Mouse (Mus musculus): Measurements from ENCODE around the gene Jdp2. TPM values are rescaled to one million over a fixed set of nuclear protein-coding genes. Genes with fewer than 3 reads are reported as not detected.

Gene Jdp2
- polyA plus RNA-seq (2015; fragmentation: Nextera tagmentation; extraction: Ambion mirVana), result 0.72 and 1.1 TPM in 2 replicates

DNA sequence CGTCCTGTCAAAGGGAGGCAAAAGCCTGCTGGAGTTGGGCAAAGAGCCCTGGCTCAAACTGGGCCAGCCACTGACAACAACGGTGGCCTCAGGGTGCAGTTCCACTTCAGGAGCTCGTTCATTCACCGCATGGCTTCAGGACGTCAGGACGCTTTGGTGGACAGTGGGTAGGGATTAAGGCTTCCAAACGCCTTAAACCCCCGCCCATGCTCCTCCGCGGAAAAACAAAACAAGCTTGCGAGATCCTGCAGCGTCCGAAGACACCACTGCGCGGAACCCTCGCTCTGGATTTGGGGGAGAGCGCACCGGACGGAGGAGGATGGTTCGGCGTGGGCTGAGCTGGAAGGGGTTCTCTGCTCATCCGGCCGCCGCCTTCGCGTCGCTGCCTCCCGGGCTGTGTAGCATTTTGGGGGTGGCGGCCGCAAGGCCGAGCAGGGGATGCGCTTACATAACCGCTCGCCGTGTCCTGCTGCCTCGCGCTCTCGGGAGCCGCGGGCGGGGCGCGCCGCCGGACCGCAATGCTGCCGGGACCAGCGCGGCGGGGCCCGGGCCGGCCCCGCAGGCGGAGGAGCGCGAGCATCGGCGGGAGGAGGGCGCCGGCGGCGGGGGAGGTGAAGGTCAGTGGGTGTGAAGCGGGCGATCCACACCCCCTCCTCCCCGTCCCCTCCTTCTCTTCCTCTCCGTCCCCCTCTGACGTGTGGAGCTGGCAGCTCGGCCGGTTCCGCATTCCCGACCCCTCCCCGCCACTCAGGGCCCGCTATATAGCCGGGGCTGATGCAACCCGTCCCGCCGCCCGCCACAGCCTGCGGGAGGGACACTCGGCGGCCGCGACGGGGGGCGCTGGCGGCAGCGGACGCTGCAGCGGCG, at the start of gene Jdp2:
Gene Jdp2, plus strand, starts transcription at position 417 of the 867 bp plus-strand sequence.
- H3K4me2 ChIP-seq (replicated peaks), result peak within 1 kb of the TSS; percentile 65
- H3K27ac ChIP-seq (replicated peaks), result peak within 1 kb of the TSS; percentile 91
- no peaks in the 10 kb centered on the region for H3K9me3 ChIP-seq (replicated peaks)
- ATAC-seq (ENCODE audit: insufficient number of reproducible peaks, low FRiP score, low TSS enrichment, low read depth), result peak; percentile 93
- peak within 1 kb of the TSS; percentile 75 for H3K9ac ChIP-seq
- peaks cover 48% of the 10 kb centered on the region for H3K4me1 ChIP-seq
- under 1% methylated on average over 76 of the region's 90 CpGs for WGBS
- no peaks in the 10 kb centered on the region for H3K27me3 ChIP-seq
- peak within 1 kb of the TSS; percentile 81 for H3K4me3 ChIP-seq (replicated peaks)
- no peaks in the 10 kb centered on the region for H3K36me3 ChIP-seq

DNA sequence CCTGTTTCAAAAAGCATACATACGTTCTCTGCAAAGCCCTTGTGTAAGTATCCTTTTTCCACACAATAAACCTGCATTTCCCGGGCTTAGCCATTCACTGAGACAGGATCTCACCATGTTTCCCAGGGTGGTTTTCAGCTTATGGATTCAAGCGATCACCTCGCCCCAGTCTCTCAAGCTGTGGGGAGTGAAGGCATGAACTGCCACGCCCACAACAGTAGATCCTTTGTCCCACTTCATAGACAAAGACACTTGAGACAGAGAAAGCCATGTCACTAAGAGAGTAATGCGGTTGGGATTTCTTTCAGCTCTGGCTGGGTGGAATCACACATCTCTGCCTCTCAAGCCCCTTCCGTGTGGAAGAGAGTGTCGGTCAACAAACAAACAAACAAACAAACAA, 49.2 kb upstream of the Jdp2 start:
- H3K4me2 ChIP-seq (replicated peaks), result no peak overlapping the region
- no peaks in the 10 kb centered on the region for H3K36me3 ChIP-seq
- no peaks in the 10 kb centered on the region for H3K27me3 ChIP-seq
- H3K4me3 ChIP-seq (replicated peaks), result no peak overlapping the region
- no peak for ATAC-seq (ENCODE audit: insufficient number of reproducible peaks, low FRiP score, low TSS enrichment, low read depth)
- WGBS, result 74% methylated on average over 8 of the region's 8 CpGs
- H3K9ac ChIP-seq, result no peak overlapping the region
- H3K4me1 ChIP-seq, result peaks cover 31% of the 10 kb centered on the region
- no peaks in the 10 kb centered on the region for H3K9me3 ChIP-seq (replicated peaks)
- no peak overlapping the region for H3K27ac ChIP-seq (replicated peaks)

DNA sequence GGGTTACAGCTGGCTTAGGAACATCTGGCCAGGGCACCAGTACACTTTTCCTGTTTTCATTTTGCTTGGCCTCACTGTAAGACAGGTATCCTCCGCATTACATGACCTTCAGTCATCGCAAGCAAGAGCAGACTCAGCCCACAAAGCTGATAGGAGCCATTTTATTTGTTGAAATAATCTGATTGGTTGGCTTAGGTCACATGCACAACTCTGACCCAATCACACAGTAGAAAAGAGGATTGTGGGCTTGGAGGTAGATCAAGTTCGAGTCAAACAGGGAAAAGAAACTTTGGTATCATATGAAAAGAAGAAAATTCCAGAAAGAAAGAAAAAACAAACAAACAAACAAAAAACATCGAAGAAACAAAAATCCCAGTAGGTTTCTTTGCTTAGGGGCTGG, 48.4 kb upstream of the Jdp2 start:
- H3K27ac ChIP-seq (replicated peaks), result no peak overlapping the region
- H3K9ac ChIP-seq, result no peak overlapping the region
- no peaks in the 10 kb centered on the region for H3K9me3 ChIP-seq (replicated peaks)
- no peak overlapping the region for H3K4me2 ChIP-seq (replicated peaks)
- ATAC-seq (ENCODE audit: insufficient number of reproducible peaks, low FRiP score, low TSS enrichment, low read depth), result no peak
- peaks cover 23% of the 10 kb centered on the region for H3K4me1 ChIP-seq
- no peak overlapping the region for H3K4me3 ChIP-seq (replicated peaks)
- no peaks in the 10 kb centered on the region for H3K27me3 ChIP-seq
- 91% methylated on average over 4 of the region's 4 CpGs for WGBS
- H3K36me3 ChIP-seq, result no peaks in the 10 kb centered on the region

DNA sequence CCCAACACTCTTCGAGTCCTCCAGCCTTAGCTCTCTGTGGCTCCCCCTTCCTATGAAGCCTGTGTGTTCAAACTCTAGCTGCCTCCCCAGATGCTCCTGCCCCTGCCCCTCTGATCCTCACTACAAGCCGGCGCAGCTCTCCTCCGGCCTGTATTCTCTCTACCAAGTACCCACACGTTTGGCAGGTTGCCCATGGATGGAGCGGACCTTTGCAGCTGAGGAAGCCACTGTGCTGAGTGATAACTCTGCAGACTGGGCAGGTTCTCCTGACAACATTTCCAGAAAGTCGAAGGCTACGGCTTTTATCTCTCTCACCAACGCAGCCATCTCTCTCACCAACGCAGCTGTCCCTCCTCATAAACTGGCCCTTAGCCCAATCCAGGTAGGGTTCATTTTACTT, 39.5 kb upstream of the Jdp2 start:
- H3K4me3 ChIP-seq (replicated peaks), result no peak overlapping the region
- no peak overlapping the region for H3K27ac ChIP-seq (replicated peaks)
- H3K9ac ChIP-seq, result no peak overlapping the region
- no peaks in the 10 kb centered on the region for H3K9me3 ChIP-seq (replicated peaks)
- 78% methylated on average over 10 of the region's 10 CpGs for WGBS
- no peaks in the 10 kb centered on the region for H3K36me3 ChIP-seq
- no peak for ATAC-seq (ENCODE audit: insufficient number of reproducible peaks, low FRiP score, low TSS enrichment, low read depth)
- H3K27me3 ChIP-seq, result no peaks in the 10 kb centered on the region
- no peak overlapping the region for H3K4me2 ChIP-seq (replicated peaks)
- H3K4me1 ChIP-seq, result no peaks in the 10 kb centered on the region

DNA sequence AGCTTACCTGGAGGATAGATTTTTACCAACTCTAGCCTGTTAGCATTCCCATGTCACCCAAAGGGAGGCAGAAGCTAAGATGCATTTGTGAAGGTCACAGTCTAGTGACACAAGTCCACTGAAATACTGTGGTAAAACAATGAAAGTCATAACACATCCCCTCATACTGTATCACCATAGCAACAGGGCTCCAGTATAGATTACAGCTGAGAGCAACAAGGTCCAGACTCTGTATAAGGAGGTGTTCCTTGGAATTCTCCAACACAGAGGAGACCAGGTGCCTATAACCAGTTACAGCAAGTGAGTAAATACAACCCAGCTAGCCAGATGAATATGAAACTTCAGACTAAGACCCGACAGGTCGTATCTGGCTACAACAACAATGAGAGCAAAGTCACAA, 33.4 kb upstream of the Jdp2 start:
- WGBS, result 84% methylated on average over 2 of the region's 2 CpGs
- Histone ChIP-seq H3K36me3 (no peaks in the 10 kb centered on the region), H3K4me3 (replicated peaks) (no peak overlapping the region), H3K9me3 (replicated peaks) (no peaks in the 10 kb centered on the region), H3K27ac (replicated peaks) (no peak overlapping the region), H3K27me3 (no peaks in the 10 kb centered on the region), H3K9ac (no peak overlapping the region), H3K4me1 (0 out of 2 replicates have a peak, but pooled peaks cover 9% of the 10 kb centered on the region), H3K4me2 (replicated peaks) (no peak overlapping the region)
- no peak for ATAC-seq (ENCODE audit: insufficient number of reproducible peaks, low FRiP score, low TSS enrichment, low read depth)

DNA sequence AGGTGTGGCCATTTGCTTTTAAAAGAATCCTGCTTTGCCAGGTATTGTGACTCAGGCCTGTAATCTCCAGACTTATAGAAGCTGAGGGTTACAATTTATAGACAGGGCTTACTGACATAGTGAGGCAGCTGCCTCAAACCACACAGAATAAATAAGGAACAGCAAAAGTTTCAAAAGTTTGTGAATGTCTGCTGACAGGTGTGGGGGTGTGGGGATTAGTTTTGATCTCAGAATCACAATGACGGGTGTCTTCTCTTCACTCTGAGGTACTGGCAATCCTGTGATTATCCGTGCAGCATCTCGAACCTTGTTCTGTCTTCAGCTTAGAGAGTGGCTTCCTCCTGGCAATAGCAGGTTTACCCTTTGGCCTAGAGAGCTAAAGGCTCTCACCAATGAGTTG, 30.5 kb upstream of the Jdp2 start:
- Histone ChIP-seq H3K27ac (replicated peaks) (no peak overlapping the region), H3K4me1 (peaks cover 28% of the 10 kb centered on the region), H3K4me3 (replicated peaks) (no peak overlapping the region), H3K27me3 (no peaks in the 10 kb centered on the region), H3K9me3 (replicated peaks) (no peaks in the 10 kb centered on the region), H3K9ac (no peak overlapping the region), H3K36me3 (no peaks in the 10 kb centered on the region), H3K4me2 (replicated peaks) (no peak overlapping the region)
- 72% methylated on average over 3 of the region's 3 CpGs for WGBS
- no peak for ATAC-seq (ENCODE audit: insufficient number of reproducible peaks, low FRiP score, low TSS enrichment, low read depth)

DNA sequence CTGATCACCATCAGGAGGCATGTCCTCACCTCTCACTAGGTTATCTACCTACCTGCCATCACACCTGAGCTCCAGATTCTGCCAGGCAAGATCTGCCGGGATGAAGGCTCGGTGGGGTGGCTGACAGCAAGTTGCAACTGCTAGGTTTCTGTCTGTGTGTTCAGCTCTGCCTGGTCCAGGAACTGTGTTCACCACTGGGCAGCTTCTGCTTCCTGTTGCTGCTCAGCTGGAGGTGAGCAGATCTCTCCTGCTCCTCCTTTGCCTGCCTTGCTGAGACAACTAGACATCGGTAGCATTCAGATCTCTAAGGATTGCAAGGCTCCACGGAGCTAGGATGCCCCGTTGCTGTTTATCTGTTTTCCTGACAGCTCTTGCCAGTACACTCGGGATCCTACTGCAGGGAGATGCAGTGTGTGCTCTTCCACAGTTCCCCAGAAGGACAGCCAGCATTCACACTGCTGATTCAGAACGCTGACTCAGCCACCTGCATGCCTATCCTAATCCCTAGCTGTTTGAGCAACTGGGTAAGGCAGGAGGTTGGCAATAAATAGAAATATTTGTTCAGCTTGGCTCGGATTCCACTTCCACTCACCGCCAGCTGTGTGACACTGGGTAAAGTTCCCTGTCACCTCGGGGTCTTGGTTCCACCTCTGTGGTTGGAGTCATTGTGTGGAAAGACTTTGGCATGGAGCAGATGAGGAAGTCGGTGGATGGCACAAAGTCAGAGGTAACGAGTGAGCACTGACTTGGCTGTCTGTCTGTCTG, 29.3 kb upstream of the Jdp2 start:
- ATAC-seq (ENCODE audit: insufficient number of reproducible peaks, low FRiP score, low TSS enrichment, low read depth), result no peak
- 53% methylated on average over 12 of the region's 12 CpGs for WGBS
- H3K36me3 ChIP-seq, result no peaks in the 10 kb centered on the region
- peaks cover 28% of the 10 kb centered on the region for H3K4me1 ChIP-seq
- no peak overlapping the region for H3K9ac ChIP-seq
- H3K27ac ChIP-seq (replicated peaks), result no peak overlapping the region
- H3K4me2 ChIP-seq (replicated peaks), result no peak overlapping the region
- H3K9me3 ChIP-seq (replicated peaks), result no peaks in the 10 kb centered on the region
- H3K27me3 ChIP-seq, result no peaks in the 10 kb centered on the region
- H3K4me3 ChIP-seq (replicated peaks), result no peak overlapping the region

DNA sequence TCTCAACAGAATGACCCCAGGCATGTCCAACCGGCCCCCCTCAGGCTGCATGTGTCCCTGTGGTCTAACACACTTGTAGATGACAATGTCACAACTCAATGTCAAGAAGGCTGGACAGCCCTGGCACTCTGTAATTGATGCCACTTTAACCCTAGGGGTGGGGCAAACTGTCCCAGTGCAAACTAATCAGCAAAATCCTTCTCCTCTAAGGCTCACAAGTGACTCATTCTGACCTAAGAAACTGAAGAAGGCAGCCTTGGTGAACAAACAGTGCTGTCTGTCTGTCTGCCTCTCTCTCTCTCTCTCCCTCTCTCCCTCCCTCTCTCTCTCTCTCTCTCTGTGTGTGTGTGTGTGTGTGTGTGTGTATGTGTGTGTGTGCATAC, 28.7 kb upstream of the Jdp2 start:
- no peaks in the 10 kb centered on the region for H3K27me3 ChIP-seq
- 57% methylated on average over 1 of the region's 1 CpGs for WGBS
- H3K27ac ChIP-seq (replicated peaks), result no peak overlapping the region
- no peaks in the 10 kb centered on the region for H3K36me3 ChIP-seq
- H3K9me3 ChIP-seq (replicated peaks), result no peaks in the 10 kb centered on the region
- H3K4me1 ChIP-seq, result peaks cover 28% of the 10 kb centered on the region
- H3K4me2 ChIP-seq (replicated peaks), result no peak overlapping the region
- no peak for ATAC-seq (ENCODE audit: insufficient number of reproducible peaks, low FRiP score, low TSS enrichment, low read depth)
- H3K9ac ChIP-seq, result no peak overlapping the region
- no peak overlapping the region for H3K4me3 ChIP-seq (replicated peaks)

DNA sequence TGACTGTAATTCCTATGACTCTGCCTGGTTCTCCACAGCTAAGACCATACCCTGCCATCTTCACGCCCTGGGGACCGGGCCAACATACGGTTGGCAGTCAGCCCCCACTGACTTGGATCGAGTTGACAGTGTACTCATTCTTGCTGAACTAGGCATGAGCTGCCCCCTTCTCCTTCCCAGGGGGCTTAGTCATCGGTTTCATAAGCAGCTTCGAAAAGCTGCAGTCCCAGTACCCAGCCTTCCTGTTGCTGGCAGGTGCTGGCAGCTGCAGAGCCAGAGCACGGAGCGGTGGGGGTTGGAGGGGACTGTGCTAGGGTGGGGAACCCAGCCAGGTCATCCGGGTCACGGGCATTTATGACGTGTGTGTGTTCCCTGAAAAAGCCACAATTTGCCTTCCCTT, 27.5 kb upstream of the Jdp2 start:
- H3K27me3 ChIP-seq, result no peaks in the 10 kb centered on the region
- H3K9ac ChIP-seq, result no peak overlapping the region
- no peak overlapping the region for H3K4me3 ChIP-seq (replicated peaks)
- 57% methylated on average over 11 of the region's 11 CpGs for WGBS
- peaks cover 30% of the 10 kb centered on the region for H3K4me1 ChIP-seq
- 0 out of 2 replicates have a peak, but pooled peaks have one; percentile 20 for ATAC-seq (ENCODE audit: insufficient number of reproducible peaks, low FRiP score, low TSS enrichment, low read depth)
- H3K9me3 ChIP-seq (replicated peaks), result no peaks in the 10 kb centered on the region
- peak overlapping the region; percentile 34; the same call in 1 of the 2 replicates for H3K4me2 ChIP-seq (replicated peaks)
- no peaks in the 10 kb centered on the region for H3K36me3 ChIP-seq
- H3K27ac ChIP-seq (replicated peaks), result 0 out of 2 replicates have a peak overlapping the region, but pooled peaks have one; percentile 72

DNA sequence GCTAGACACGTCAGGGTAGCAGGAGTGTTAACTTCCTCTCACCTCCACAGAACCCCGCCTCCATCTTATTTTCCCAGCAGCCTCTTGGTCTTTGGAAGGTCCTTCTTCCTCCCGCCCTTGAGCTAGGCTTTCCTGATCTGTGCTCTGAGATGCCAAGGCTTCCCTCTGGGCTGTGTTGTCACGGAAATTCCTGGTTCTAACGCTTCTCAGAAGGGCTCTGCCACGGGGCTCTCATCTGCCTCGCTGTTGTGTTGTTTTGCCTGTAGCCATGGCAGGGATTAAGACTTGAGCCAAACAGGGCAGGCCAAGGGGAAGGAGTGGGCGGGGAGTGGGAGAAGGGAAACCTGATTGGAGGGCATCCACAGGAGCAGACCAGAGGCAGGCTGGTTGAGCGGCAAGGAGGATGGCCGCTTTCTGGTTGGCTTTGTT, 26.8 kb upstream of the Jdp2 start:
- no peaks in the 10 kb centered on the region for H3K36me3 ChIP-seq
- H3K9ac ChIP-seq, result no peak overlapping the region
- H3K4me2 ChIP-seq (replicated peaks), result peak overlapping the region; percentile 34
- peak overlapping the region; percentile 26 for H3K4me3 ChIP-seq (replicated peaks)
- H3K4me1 ChIP-seq, result peaks cover 33% of the 10 kb centered on the region
- 17% methylated on average over 10 of the region's 10 CpGs for WGBS
- H3K9me3 ChIP-seq (replicated peaks), result no peaks in the 10 kb centered on the region
- no peaks in the 10 kb centered on the region for H3K27me3 ChIP-seq
- ATAC-seq (ENCODE audit: insufficient number of reproducible peaks, low FRiP score, low TSS enrichment, low read depth), result peak; percentile 82
- H3K27ac ChIP-seq (replicated peaks), result peak overlapping the region; percentile 72

DNA sequence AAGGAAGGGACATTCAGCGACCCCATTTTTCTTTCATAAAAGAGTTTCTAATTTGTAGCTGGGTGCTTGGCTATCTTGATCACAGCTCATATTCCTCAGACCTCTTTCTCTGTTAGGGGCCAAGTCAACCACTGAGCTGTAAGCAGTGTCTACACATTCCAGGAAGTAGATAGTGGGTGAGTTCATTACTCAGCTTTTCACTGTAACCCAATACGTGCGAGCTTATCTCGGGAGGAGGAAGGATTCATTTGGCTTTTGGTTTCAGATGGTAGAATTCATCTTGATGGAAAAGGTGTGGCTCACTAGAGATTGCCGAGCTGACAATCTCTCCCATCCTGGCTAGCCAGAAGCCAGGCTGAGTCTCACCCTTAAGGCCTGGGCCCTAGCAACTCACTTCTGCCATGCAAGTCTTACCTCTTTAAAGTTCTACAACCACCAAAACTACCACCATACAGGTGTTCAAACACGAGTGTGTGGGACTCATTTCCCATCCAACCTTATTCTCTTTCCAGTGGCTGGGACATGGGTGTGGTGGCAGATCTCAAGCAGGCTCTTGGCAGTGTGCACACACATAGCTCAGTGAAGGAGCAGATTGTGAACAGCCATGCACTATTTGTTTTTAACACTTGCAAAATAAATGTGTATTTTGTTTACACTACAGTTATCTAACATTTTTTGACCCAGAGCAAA, 23.9 kb upstream of the Jdp2 start:
- ATAC-seq (ENCODE audit: insufficient number of reproducible peaks, low FRiP score, low TSS enrichment, low read depth), result no peak
- Histone ChIP-seq H3K4me1 (peaks cover 25% of the 10 kb centered on the region), H3K36me3 (no peaks in the 10 kb centered on the region), H3K9ac (no peak overlapping the region), H3K27me3 (no peaks in the 10 kb centered on the region), H3K4me3 (replicated peaks) (no peak overlapping the region), H3K27ac (replicated peaks) (no peak overlapping the region), H3K4me2 (replicated peaks) (no peak overlapping the region), H3K9me3 (replicated peaks) (no peaks in the 10 kb centered on the region)
- WGBS, result 69% methylated on average over 6 of the region's 6 CpGs
